Mouse (Mus musculus) testis, postnatal 10 days (tissue): Measurements from ENCODE around the gene Tmed1.
A peak's percentile ranks its signal among the peaks of the same experiment; 100 is the strongest.
"Not testable (repeated sequence)": the region's sequence is repeated elsewhere in the genome, so short reads cannot be mapped to it uniquely, and the experiment has no call there.

Experiments
- DNase-seq: peaks from one replicate; pipeline ENCODE4 v3.0.0; 2021; ENCODE audit warnings: low spot score

Gene Tmed1

GRCm38 (mm10) chr9:21525937-21526633, 16.0 kb upstream of the Tmed1 start, which contains the start of gene AB124611:
TSS of gene AB124611 (plus strand) at chr9:21526176.
- DNase-seq, result peak; percentile 66

- peak; percentile 67 for DNase-seq
Measured at GRCm38 (mm10) chr9:21525142-21525936, 15.3 kb upstream of the Tmed1 start.

DNA sequence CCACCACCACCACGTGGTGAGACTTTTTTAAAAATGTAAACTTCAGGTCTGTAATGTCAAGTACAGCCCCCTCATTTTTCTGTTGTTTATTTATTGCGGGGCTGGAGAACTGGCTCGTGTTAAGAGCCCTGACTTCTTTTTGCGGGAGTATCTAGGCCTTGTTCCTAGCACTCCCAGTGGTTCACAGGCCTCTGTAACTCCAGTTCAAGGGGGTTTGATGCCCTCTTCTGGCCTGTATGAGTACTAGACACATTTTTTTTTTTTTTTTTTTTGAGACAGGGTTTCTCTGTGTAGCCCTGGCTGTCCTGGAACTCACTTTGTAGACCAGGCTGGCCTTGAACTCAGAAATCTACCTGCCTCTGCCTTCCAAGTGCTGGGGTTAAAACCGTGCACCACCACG, 8.6 kb upstream of the Tmed1 start:
- not testable (repeated sequence) for DNase-seq

GRCm38 (mm10) chr9:21517947-21518495, 8.0 kb upstream of the Tmed1 start:
- no peak for DNase-seq

DNA sequence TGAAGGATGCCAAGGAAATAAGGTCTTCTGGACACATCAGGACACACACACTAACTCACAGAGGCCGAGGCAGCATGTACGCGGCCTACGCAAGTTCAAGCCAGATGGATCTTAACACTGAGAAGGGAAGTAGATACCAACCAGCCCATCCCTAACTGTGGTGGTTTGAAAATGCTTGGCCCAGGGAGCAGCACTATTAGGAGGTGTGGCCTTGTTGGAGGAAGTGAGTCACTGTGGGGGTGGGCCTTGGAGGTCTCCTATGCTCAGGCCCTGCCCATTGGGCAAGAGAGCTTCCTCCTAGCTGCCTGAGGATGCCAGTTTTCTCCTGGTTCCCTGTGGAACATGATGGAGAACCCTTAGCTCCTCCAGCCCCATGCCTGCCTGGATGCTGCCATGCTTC, 3.4 kb upstream of the Tmed1 start:
- DNase-seq, result no peak

DNA sequence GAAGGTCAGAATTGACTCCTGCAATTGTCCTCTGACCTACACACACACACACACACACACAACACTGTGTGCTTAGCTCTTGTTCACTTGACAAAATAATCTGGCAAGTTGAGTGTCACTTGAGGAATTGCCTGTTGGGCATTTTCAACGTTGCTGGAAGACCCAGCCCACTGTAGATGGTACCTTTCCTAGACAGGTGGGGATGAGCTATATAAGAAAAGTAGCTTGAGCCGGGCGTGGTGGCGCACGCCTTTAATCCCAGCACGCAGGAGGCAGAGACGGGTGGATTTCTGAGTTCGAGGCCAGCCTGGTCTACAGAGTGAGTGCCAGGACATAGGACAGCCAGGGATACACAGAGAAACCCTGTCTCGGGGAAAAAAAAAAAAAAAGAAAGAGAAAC, 1.0 kb upstream of the Tmed1 start:
- DNase-seq, result no peak

- no peak for DNase-seq
Measured at GRCm38 (mm10) chr9:21510689-21511015, 600 bp upstream of the Tmed1 start.

GRCm38 (mm10) chr9:21508871-21509404, 1.1 kb downstream of the Tmed1 start:
- no peak for DNase-seq

DNA sequence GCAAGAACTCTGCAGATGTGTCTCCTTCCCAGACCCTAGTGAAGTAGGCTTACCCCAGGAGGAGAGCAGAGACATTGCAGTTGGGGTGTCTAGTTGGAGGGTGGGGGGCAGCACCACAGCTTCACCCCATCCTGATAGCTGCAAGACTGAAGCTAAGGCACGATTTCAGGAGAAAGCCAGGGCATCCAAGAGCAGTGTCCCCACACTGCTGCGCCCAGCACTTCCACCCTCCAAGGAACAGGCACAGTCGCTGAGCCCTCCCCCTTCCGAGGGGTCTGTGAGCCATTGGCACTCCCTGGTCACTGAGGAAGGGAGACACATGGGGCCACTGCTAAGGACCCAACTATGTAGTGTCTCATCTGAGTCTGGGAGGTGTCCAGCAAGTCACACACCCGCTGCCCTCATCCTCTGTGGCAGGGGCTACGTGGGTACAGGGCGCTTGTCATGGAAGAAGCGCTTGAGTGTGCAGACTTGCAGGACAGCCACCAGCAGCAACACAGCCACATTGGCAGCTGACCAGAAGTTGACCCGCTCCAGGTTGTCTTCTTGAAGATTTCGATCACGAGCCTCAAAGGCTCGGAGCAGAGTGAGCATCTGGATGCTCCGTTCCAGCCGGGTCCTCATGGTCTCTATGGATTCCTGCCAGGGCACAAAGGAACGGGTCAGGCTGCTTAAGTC, 2.2 kb downstream of the Tmed1 start:
- no peak for DNase-seq

DNA sequence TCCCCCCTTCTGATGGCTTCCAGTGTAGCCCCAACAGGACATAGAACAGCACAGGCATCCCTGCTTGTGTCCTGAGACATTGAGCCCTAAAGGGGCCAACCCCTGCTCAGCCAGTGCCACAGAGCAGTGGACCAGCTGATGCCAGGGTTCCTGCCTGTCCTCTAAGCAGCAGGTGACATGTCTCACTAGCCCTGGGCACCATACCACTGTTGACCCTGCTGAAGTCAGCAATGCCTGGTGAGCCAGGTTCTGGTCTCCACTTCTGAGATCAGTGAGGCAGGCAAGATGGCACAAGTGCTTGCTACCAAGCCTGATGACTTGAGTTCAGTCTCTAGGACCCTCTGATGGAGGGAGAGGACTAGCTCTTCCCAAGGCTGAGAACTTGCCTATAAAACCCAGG, 4.3 kb downstream of the Tmed1 start:
- DNase-seq, result no peak

DNA sequence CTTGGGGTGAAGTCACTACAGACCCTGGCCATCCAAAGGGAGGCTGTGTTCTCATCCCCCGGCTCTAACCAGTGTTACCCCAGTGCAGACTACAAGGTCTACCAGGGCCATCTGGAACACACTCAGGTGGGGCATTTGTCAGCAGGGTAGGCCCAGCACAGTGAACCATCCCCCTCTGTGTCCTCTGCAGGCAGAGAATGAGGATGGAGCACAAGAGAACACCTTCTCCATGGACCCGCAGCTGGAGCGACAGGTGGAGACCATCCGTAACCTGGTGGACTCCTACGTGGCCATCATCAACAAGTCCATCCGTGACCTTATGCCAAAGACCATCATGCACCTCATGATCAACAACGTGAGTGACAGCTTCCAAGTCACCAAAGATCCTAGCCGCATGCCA, 6.7 kb downstream of the Tmed1 start:
- DNase-seq, result no peak

DNA sequence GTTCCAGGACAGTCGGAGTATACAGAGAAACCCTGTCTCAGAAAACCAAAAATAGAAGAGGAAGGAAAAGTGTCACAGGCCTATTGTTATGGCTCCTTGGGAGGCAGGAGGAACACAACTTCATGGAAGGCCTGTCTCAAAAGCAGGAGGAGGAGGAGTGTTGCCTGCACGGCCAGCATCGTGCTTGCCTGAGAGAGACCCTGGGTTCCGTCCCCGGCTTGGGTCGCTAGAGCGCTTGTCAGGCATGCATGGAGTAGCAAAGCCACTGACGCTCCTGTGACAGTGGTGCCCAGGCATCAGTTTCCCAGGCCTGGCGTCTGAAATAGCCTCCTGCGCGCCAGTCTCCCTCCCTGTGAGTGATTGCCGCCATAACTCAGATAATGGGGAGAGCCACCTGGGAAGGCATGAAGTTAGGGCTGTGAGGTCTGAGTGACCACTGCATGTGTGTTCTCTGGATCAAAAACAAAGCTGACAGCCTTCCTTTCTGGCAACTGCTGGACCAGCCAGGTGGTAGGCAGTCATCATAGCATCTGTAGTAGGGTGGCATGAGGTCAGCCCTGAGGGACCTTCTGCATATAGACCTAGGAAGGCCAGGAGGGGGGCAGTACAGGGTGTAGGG, 11.7 kb downstream of the Tmed1 start:
- no peak for DNase-seq

- no peak for DNase-seq
Measured at GRCm38 (mm10) chr9:21497664-21498063, 12.4 kb downstream of the Tmed1 start.

DNA sequence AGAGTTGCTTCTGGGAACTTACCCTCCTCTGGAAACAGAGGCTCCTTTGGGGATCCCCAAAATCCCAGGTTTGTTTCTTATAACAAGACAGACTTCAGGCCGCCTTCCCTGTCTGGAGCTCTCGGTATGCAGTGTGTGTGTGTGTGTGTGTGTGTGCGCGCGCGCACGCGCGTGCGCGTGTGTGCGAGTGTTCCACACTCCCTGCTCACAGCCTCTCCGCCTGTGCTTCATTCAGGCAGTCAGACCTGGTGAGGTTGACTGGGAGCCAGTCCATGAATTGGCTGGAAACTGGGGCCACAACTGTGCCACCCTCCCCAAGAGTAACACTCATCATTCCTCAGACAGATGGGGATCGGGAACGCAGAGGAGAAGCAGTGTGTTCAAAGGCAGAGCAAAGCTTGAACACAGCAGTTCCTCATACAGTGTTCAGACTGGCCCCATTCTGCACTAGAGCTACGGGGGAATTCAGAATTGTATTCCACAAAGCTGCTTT, 13.0 kb downstream of the Tmed1 start:
- no peak for DNase-seq

GRCm38 (mm10) chr9:21496308-21497049, 13.6 kb downstream of the Tmed1 start:
- DNase-seq, result peak; percentile 59

GRCm38 (mm10) chr9:21494726-21495125, 15.3 kb downstream of the Tmed1 start:
- no peak for DNase-seq

GRCm38 (mm10) chr9:21493907-21494306, 16.1 kb downstream of the Tmed1 start:
- no peak for DNase-seq

GRCm38 (mm10) chr9:21490696-21491095, 19.4 kb downstream of the Tmed1 start:
- no peak for DNase-seq

- not testable (repeated sequence) for DNase-seq
Measured at GRCm38 (mm10) chr9:21488246-21488645, 21.8 kb downstream of the Tmed1 start.

- DNase-seq, result peak; percentile 60
Measured at GRCm38 (mm10) chr9:21484065-21484464, 26.0 kb downstream of the Tmed1 start.

DNA sequence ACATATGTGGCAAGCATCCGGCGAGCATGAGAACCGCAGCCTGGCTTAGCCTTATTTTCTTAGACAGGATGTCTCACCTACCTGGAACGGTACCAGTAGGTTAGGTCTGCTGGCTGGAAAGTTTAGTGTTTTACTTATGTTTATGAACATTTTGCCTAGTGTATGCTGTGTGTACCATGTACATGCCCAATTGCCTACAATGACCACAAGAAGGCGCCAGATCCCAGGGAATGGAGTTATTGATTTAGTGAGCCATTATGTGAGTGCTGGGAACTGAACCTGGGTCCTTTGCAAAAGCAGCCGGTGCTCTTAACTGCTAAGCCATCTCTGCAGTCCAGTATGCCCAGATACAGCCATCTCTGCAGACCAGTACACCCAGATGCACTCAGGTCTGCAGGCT, 32.3 kb downstream of the Tmed1 start:
- DNase-seq, result no peak
